Mouse (Mus musculus): ENCODE data around the gene Olfr291. TPM values are rescaled to one million over a fixed set of nuclear protein-coding genes. Genes with fewer than 3 reads are reported as not detected.

Gene Olfr291
- not detected in 2 replicates for polyA plus RNA-seq (2015; fragmentation: Nextera tagmentation; extraction: Ambion mirVana)

- Histone ChIP-seq H3K9me3 (replicated peaks; ENCODE audit: low read length) (no peaks in the 10 kb centered on the region), H3K4me1 (replicated peaks; ENCODE audit: insufficient read depth, low read length) (no peaks in the 10 kb centered on the region), H3K4me2 (ENCODE audit: low read length) (no peak within 1 kb of the TSS), H3K27me3 (ENCODE audit: insufficient read depth, low read length) (no peaks in the 10 kb centered on the region), H3K9ac (ENCODE audit: low read depth, low read length) (no peak within 1 kb of the TSS), H3K36me3 (ENCODE audit: insufficient read depth, low read length) (no peaks in the 10 kb centered on the region), H3K27ac (no peak within 1 kb of the TSS), H3K4me3 (replicated peaks; ENCODE audit: low read depth, low read length) (no peak within 1 kb of the TSS)
- TF ChIP-seq CTCF (IDR thresholded peaks at IDR 0.05; ENCODE audit: low read depth): no peak
- WGBS: 81% methylated on average over 2 of the region's 2 CpGs
- DNase-seq (ENCODE audit: low spot score) (no peak), ATAC-seq (replicated peaks; ENCODE audit: low FRiP score, low read depth) (no peak)
Observed at GRCm38 (mm10) chr7:84853253-84853652, at the start of gene Olfr291. TSS of gene Olfr291 (plus strand) at chr7:84853553.

GRCm38 (mm10) chr7:84805224-84805623 is 48.1 kb upstream of the Olfr291 start:
- Histone ChIP-seq H3K36me3 (ENCODE audit: insufficient read depth, low read length) (no peaks in the 10 kb centered on the region), H3K9ac (ENCODE audit: low read depth, low read length) (no peak overlapping the region), H3K27me3 (ENCODE audit: insufficient read depth, low read length) (no peaks in the 10 kb centered on the region), H3K27ac (no peak overlapping the region), H3K4me2 (ENCODE audit: low read length) (no peak overlapping the region), H3K4me1 (replicated peaks; ENCODE audit: insufficient read depth, low read length) (no peaks in the 10 kb centered on the region), H3K9me3 (replicated peaks; ENCODE audit: low read length) (no peaks in the 10 kb centered on the region), H3K4me3 (replicated peaks; ENCODE audit: low read depth, low read length) (no peak overlapping the region)
- WGBS: 18% methylated on average over 1 of the region's 1 CpGs
- TF ChIP-seq CTCF (IDR thresholded peaks at IDR 0.05; ENCODE audit: low read depth): peak; percentile 69
- ATAC-seq (replicated peaks; ENCODE audit: low FRiP score, low read depth) (no peak), DNase-seq (ENCODE audit: low spot score) (peak; percentile 36)

GRCm38 (mm10) chr7:84806159-84806558 is 47.2 kb upstream of the Olfr291 start:
- H3K4me3 ChIP-seq (replicated peaks; ENCODE audit: low read depth, low read length): no peak overlapping the region
- H3K4me1 ChIP-seq (replicated peaks; ENCODE audit: insufficient read depth, low read length): no peaks in the 10 kb centered on the region
- no peak for TF ChIP-seq CTCF (IDR thresholded peaks at IDR 0.05; ENCODE audit: low read depth)
- H3K36me3 ChIP-seq (ENCODE audit: insufficient read depth, low read length): no peaks in the 10 kb centered on the region
- WGBS: 87% methylated on average over 4 of the region's 4 CpGs
- DNase-seq (ENCODE audit: low spot score) (no peak), ATAC-seq (replicated peaks; ENCODE audit: low FRiP score, low read depth) (no peak)
- no peaks in the 10 kb centered on the region for H3K27me3 ChIP-seq (ENCODE audit: insufficient read depth, low read length)
- no peaks in the 10 kb centered on the region for H3K9me3 ChIP-seq (replicated peaks; ENCODE audit: low read length)
- H3K4me2 ChIP-seq (ENCODE audit: low read length): no peak overlapping the region
- no peak overlapping the region for H3K9ac ChIP-seq (ENCODE audit: low read depth, low read length)
- no peak overlapping the region for H3K27ac ChIP-seq

GRCm38 (mm10) chr7:84884530-84884929 is 31.2 kb downstream of the Olfr291 start:
- Histone ChIP-seq H3K9ac (ENCODE audit: low read depth, low read length) (no peak overlapping the region), H3K4me2 (ENCODE audit: low read length) (no peak overlapping the region), H3K27me3 (ENCODE audit: insufficient read depth, low read length) (no peaks in the 10 kb centered on the region), H3K9me3 (replicated peaks; ENCODE audit: low read length) (no peaks in the 10 kb centered on the region), H3K4me1 (replicated peaks; ENCODE audit: insufficient read depth, low read length) (no peaks in the 10 kb centered on the region), H3K4me3 (replicated peaks; ENCODE audit: low read depth, low read length) (no peak overlapping the region), H3K36me3 (ENCODE audit: insufficient read depth, low read length) (no peaks in the 10 kb centered on the region), H3K27ac (no peak overlapping the region)
- ATAC-seq (replicated peaks; ENCODE audit: low FRiP score, low read depth) (no peak), DNase-seq (ENCODE audit: low spot score) (no peak)
- TF ChIP-seq CTCF (IDR thresholded peaks at IDR 0.05; ENCODE audit: low read depth): peak; percentile 58
- WGBS: 37% methylated on average over 1 of the region's 1 CpGs

Other genes with a start within 250 kb of the Olfr291 start
- 53.9 and 61.0 TPM in 2 replicates for gene Fah, start 246.8 kb upstream of the Olfr291 start, polyA plus RNA-seq (2015; fragmentation: Nextera tagmentation; extraction: Ambion mirVana)
- 185 and 198 TPM in 2 replicates for gene Zfand6, start 163.6 kb upstream of the Olfr291 start, polyA plus RNA-seq (2015; fragmentation: Nextera tagmentation; extraction: Ambion mirVana)
- gene Vmn2r65, start 110.6 kb downstream of the Olfr291 start, polyA plus RNA-seq (2015; fragmentation: Nextera tagmentation; extraction: Ambion mirVana): not detected in 2 replicates
- not detected in 2 replicates for gene Vmn2r66, start 158.7 kb downstream of the Olfr291 start, polyA plus RNA-seq (2015; fragmentation: Nextera tagmentation; extraction: Ambion mirVana)

Data from kidney, postnatal 0 days (tissue).